Mouse (Mus musculus): ENCODE results near the gene Ptov1. TPM values are rescaled to one million over a fixed set of nuclear protein-coding genes. Genes with fewer than 3 reads are reported as not detected.

Gene Ptov1
- polyA plus RNA-seq, 1 experiment from 2014 or later = 266 TPM

DNA sequence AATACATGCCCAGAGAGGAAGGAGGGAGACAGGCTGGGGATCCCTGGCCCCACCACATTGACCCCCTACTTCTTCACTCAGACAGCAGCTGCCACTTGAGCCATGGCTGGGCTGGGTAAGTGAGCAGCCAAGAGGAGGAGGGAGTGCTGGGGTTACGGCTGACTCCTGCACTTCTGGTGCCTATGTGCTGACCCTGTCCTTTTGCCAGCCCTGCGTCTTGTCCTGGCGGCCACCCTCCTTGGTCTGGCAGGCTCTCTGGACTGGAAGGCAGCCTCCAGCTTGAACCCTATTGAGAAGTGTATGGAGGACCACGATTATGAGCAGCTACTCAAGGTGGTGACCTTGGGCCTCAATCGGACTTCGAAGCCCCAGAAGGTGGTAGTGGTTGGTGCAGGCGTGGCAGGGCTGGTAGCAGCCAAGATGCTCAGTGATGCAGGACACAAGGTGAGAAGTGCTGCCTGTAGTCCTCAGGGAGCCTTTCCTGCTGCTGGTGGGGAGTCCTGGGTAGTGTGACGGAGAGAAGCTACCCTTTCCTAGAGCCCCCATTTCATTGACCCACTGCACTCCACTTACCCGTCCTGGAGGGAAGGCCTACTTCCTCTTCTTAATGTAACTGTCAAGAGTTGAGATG is 33.0 kb downstream of the Ptov1 start:
- WGBS = 72% methylated on average over 9 of the region's 9 CpGs
- Histone ChIP-seq H3K27me3 (replicated peaks) (peaks cover 30% of the 10 kb centered on the region), H3K4me2 (no peak overlapping the region), H3K27ac (replicated peaks) (no peak overlapping the region), H3K9ac (no peak overlapping the region), H3K4me1 (peaks cover 25% of the 10 kb centered on the region), H3K4me3 (no peak overlapping the region), H3K9me3 (no peaks in the 10 kb centered on the region), H3K36me3 (peaks cover 20% of the 10 kb centered on the region)
- no peak for ATAC-seq (ENCODE audit: extremely low read depth, insufficient number of reproducible peaks, low FRiP score, low TSS enrichment)

DNA sequence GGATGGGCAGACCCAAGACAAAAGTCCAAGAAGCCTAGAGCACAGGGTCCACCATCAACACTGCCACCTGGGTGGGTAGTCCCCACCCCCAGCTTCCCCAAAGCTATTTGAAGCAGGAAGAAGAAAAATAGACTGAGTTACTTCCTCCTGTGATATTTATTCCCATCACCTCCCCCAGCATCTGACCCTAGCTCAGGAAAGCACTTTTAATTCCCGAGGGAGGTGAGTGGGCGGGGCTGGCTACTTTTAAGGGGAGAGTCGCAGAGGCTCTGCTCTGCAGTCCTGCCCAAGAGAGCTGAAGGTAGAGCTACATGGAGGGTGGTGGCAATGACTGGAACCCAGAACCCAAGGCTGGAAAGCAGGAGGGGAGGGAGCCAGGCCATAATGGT is 33.6 kb downstream of the Ptov1 start:
- Histone ChIP-seq H3K27ac (replicated peaks) (no peak overlapping the region), H3K4me2 (no peak overlapping the region), H3K4me3 (no peak overlapping the region), H3K27me3 (replicated peaks) (peaks cover 26% of the 10 kb centered on the region), H3K36me3 (peaks cover 20% of the 10 kb centered on the region), H3K4me1 (peaks cover 25% of the 10 kb centered on the region), H3K9me3 (no peaks in the 10 kb centered on the region), H3K9ac (no peak overlapping the region)
- 49% methylated on average over 3 of the region's 3 CpGs for WGBS
- no peak for ATAC-seq (ENCODE audit: extremely low read depth, insufficient number of reproducible peaks, low FRiP score, low TSS enrichment)

DNA sequence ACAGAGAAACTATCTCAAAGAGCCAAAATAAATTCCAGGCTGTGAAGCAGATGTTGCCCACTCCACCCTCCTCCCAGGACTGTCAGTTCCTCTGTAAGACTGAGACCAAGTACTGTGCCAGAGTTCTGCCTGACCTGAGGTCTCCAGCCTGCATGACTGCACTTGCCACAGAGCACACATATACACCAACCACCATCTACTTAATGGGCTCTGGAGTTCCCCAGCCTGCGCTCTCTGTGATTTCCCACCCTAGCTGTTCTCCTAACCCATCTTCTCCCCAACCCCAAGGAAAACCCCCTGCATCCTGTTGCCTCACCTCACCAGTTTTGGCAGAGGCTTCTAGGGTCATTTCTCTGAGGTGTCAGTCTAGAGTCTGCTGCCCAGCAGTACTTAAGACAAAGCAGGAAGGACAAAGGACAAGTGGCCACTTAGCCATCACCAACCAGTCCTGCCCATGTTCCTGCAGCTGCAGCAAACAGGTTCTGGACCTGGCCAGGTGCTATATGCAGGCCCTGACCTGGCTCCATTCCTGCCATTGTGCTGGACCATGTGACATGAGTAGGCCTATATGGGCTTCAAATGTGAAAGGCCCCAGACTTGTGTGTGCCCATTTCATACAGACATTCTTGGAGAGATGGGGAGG is 34.1 kb downstream of the Ptov1 start:
- no peak overlapping the region for H3K4me2 ChIP-seq
- H3K4me3 ChIP-seq = no peak overlapping the region
- no peak overlapping the region for H3K27ac ChIP-seq (replicated peaks)
- H3K9ac ChIP-seq = no peak overlapping the region
- no peak for ATAC-seq (ENCODE audit: extremely low read depth, insufficient number of reproducible peaks, low FRiP score, low TSS enrichment)
- peaks cover 24% of the 10 kb centered on the region for H3K4me1 ChIP-seq
- no peaks in the 10 kb centered on the region for H3K9me3 ChIP-seq
- 88% methylated on average over 1 of the region's 1 CpGs for WGBS
- H3K27me3 ChIP-seq (replicated peaks) = peaks cover 20% of the 10 kb centered on the region
- peaks cover 20% of the 10 kb centered on the region for H3K36me3 ChIP-seq

DNA sequence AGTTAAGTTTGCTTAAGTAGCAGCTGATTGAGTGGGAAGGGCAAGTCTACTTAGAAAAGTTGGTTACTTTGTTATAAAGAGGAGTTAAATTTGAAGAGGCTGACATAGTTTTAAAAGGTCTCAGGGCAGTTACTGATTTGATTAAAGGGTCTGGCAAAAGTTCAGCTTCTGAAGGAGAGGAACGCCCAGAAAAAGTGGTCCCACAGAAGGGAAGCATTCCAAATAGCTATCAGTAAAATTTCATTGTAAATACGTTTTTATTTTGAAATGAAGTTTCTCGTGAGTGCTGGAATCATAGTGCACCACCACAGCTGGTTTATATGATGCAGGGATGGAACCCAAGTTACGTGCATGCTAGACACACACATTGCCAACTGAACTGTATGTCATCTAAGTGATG is 36.8 kb downstream of the Ptov1 start:
- peaks cover 9% of the 10 kb centered on the region; the same call in 1 of the 2 replicates for H3K4me1 ChIP-seq
- no peaks in the 10 kb centered on the region for H3K9me3 ChIP-seq
- H3K4me3 ChIP-seq = no peak overlapping the region
- no peak overlapping the region for H3K4me2 ChIP-seq
- 0 out of 2 replicates have a peak, but pooled peaks cover 1% of the 10 kb centered on the region for H3K27me3 ChIP-seq (replicated peaks)
- no peak overlapping the region for H3K9ac ChIP-seq
- no peak for ATAC-seq (ENCODE audit: extremely low read depth, insufficient number of reproducible peaks, low FRiP score, low TSS enrichment)
- no peak overlapping the region for H3K27ac ChIP-seq (replicated peaks)
- 73% methylated on average over 4 of the region's 4 CpGs for WGBS
- peaks cover 46% of the 10 kb centered on the region for H3K36me3 ChIP-seq

DNA sequence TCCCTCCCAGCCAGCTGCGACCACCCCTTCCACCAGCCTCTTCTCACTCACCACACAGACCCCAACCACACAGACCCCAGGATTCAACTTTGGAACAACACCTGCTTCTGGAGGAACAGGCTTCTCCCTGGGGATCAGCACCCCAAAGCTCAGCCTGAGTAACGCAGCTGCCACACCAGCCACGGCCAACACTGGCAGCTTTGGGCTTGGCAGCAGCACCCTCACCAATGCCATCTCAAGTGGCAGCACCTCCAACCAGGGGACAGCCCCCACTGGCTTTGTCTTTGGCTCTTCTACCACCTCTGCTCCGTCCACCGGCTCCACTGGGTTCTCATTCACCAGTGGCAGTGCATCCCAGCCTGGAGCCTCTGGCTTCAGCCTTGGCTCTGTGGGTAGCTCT is 40.9 kb downstream of the Ptov1 start:
- Histone ChIP-seq H3K4me3 (no peak overlapping the region), H3K4me1 (peaks cover 34% of the 10 kb centered on the region), H3K36me3 (peaks cover 49% of the 10 kb centered on the region), H3K27me3 (replicated peaks) (no peaks in the 10 kb centered on the region), H3K27ac (replicated peaks) (no peak overlapping the region), H3K9me3 (no peaks in the 10 kb centered on the region), H3K9ac (no peak overlapping the region), H3K4me2 (no peak overlapping the region)
- no peak for ATAC-seq (ENCODE audit: extremely low read depth, insufficient number of reproducible peaks, low FRiP score, low TSS enrichment)
- 86% methylated on average over 5 of the region's 5 CpGs for WGBS

DNA sequence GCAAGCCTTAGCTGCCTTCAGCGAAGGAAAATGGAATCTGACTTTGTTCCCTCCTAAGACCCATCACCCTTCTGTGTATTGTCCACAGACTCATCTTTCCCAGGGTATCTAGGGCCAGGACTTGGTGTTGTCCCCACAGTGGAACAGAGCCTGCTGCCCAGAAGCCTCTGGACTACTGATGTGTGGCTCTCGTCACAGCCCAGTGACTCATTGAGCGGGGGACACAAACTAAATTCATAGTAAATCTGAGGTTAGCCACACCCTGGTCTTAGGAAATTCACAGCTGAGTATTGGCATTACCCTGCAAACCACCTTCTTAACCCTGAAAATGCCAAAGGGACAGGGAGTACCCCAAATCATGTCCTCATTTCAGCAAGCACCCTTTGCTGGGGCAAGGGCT is 42.8 kb downstream of the Ptov1 start:
- H3K36me3 ChIP-seq = peaks cover 44% of the 10 kb centered on the region
- WGBS = 89% methylated on average over 3 of the region's 3 CpGs
- H3K27me3 ChIP-seq (replicated peaks) = no peaks in the 10 kb centered on the region
- H3K4me1 ChIP-seq = peaks cover 46% of the 10 kb centered on the region
- H3K9me3 ChIP-seq = no peaks in the 10 kb centered on the region
- H3K4me3 ChIP-seq = no peak overlapping the region
- no peak for ATAC-seq (ENCODE audit: extremely low read depth, insufficient number of reproducible peaks, low FRiP score, low TSS enrichment)
- no peak overlapping the region for H3K4me2 ChIP-seq
- no peak overlapping the region for H3K27ac ChIP-seq (replicated peaks)
- no peak overlapping the region for H3K9ac ChIP-seq

DNA sequence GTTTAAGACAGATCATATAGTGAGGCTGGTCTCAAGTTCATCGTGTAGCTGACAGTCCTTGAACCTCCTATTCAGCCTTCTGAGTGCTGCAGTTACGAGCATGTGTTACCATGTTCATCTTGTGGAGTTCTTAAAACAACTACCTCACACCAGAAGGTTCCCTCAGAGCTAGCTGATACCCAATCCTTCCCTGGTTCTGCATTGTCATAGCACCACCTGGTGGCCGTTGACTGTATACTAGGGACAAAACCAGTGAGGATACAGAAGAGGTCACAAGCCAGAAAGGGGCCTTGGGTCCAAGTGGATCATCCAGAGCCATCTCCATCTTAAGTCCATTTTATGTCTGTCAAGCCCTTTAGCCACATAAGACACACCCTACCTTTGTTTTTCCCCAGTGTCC is 44.7 kb downstream of the Ptov1 start:
- Histone ChIP-seq H3K27ac (replicated peaks) (no peak overlapping the region), H3K27me3 (replicated peaks) (no peaks in the 10 kb centered on the region), H3K9me3 (no peaks in the 10 kb centered on the region), H3K4me3 (no peak overlapping the region), H3K9ac (0 out of 2 replicates have a peak overlapping the region, but pooled peaks have one; percentile 24), H3K4me1 (peaks cover 65% of the 10 kb centered on the region), H3K4me2 (no peak overlapping the region), H3K36me3 (peaks cover 25% of the 10 kb centered on the region)
- no peak for ATAC-seq (ENCODE audit: extremely low read depth, insufficient number of reproducible peaks, low FRiP score, low TSS enrichment)
- 27% methylated on average over 3 of the region's 3 CpGs for WGBS

DNA sequence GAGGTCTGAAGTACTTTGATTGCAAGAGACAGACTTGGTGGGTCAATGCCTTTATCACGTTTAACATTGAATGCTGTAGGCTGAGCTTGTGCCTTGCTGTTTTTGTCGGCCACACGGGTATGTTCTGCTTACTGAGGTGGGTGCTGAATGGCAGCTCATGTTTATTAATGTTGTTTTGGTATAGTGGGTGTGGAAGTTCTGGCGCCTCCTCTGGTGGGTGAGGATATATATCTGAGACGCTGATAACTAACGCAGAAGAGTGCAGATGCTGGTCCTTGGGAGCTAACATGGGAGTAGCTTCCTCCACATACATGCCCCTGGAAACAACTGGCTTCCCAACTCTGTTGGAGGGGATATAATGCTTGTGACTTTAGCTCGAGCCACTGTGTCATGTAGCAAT is 46.2 kb downstream of the Ptov1 start:
- H3K4me2 ChIP-seq = no peak overlapping the region
- ATAC-seq (ENCODE audit: extremely low read depth, insufficient number of reproducible peaks, low FRiP score, low TSS enrichment) = no peak
- peaks cover 15% of the 10 kb centered on the region for H3K36me3 ChIP-seq
- no peak overlapping the region for H3K27ac ChIP-seq (replicated peaks)
- peaks cover 80% of the 10 kb centered on the region for H3K4me1 ChIP-seq
- H3K9ac ChIP-seq = peak overlapping the region; percentile 8
- H3K27me3 ChIP-seq (replicated peaks) = no peaks in the 10 kb centered on the region
- H3K4me3 ChIP-seq = no peak overlapping the region
- no peaks in the 10 kb centered on the region for H3K9me3 ChIP-seq
- 34% methylated on average over 7 of the region's 7 CpGs for WGBS

DNA sequence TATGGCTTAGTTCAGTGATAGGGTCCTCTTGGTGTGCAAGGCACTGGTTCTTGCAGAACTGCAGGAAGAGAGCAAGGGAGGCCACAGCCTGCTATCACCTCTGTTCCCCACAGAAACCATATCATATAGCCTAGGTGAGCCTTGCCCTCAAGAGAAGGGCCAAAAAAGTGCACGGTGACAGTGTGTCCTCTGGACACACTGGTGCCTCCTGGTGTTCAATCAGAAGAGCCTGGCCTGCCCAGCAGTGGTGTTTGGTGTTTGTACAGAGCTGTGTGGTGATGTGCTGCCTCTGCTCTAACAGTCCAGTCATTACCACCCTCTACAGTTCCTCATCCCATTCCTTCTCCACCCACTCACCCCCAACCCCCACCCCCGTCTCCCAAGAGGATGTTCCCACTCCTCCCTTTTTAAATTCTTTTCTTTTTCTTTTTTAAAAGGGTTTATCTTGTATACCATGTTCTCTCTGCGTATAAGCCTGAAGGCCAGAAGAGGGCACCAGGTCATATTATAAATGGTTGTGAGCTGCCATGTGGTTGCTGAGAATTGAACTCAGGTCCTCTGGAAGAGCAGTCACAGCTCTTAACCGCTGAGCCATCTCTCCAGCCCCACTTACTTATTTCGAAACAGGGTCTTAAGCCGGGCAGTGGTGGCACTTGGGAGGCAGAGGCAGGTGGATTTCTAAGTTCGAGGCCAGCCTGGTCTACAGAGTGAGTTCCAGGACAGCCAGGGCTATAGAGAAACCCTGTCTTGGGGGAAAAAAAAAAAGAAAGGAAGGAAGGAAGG is 47.7 kb downstream of the Ptov1 start:
- H3K36me3 ChIP-seq = peaks cover 10% of the 10 kb centered on the region
- H3K9ac ChIP-seq = no peak overlapping the region
- no peak overlapping the region for H3K27ac ChIP-seq (replicated peaks)
- no peaks in the 10 kb centered on the region for H3K27me3 ChIP-seq (replicated peaks)
- H3K9me3 ChIP-seq = no peaks in the 10 kb centered on the region
- ATAC-seq (ENCODE audit: extremely low read depth, insufficient number of reproducible peaks, low FRiP score, low TSS enrichment) = no peak
- WGBS = 80% methylated on average over 7 of the region's 7 CpGs
- H3K4me1 ChIP-seq = peaks cover 91% of the 10 kb centered on the region
- H3K4me2 ChIP-seq = no peak overlapping the region
- H3K4me3 ChIP-seq = no peak overlapping the region

DNA sequence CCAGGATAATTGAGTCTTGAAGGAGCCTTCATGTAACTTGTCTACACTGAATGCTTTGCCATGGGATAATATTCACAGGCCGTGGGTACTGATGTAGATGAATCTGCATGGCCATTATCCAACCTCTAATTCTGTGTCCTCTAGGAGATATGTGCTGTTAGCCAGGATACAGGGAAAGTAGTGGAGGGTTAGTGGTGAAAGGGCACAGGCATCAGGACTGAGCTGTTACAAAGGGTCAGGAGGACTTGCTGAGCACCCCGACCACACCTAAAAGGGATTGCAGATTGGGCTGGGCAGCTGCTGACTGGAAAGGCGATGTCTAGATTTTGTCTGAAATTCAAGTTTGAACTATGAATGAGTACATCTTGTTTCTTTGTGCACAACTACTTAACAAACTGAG is 49.1 kb downstream of the Ptov1 start:
- WGBS = 72% methylated on average over 3 of the region's 3 CpGs
- Histone ChIP-seq H3K4me2 (no peak overlapping the region), H3K9me3 (no peaks in the 10 kb centered on the region), H3K27ac (replicated peaks) (no peak overlapping the region), H3K36me3 (peaks cover 7% of the 10 kb centered on the region; the same call in 1 of the 2 replicates), H3K27me3 (replicated peaks) (no peaks in the 10 kb centered on the region), H3K4me3 (no peak overlapping the region), H3K4me1 (peaks cover 78% of the 10 kb centered on the region), H3K9ac (0 out of 2 replicates have a peak overlapping the region, but pooled peaks have one; percentile 98)
- ATAC-seq (ENCODE audit: extremely low read depth, insufficient number of reproducible peaks, low FRiP score, low TSS enrichment) = no peak

DNA sequence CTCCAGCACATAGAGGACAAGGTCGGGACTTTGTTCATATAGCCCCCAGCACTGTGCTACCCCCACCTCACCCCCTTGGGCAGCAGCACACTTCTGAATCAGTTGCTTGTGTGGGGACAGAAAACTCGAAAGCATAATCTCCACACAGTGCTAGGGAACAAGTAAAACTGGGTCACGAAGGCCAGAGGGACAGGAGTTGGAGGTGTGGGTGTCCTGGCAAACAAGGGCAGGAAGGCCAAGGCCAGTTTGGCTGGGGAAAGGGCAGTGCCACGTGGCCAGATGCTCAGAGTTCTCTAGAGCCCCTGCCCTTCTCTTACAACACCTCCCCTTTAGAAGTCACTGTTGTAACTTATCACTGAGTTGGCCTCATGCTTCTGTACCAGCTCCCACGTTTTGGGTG is 49.7 kb downstream of the Ptov1 start:
- Histone ChIP-seq H3K36me3 (peaks cover 7% of the 10 kb centered on the region; the same call in 1 of the 2 replicates), H3K27ac (replicated peaks) (0 out of 2 replicates have a peak overlapping the region, but pooled peaks have one; percentile 12), H3K27me3 (replicated peaks) (no peaks in the 10 kb centered on the region), H3K4me1 (peaks cover 77% of the 10 kb centered on the region), H3K9me3 (no peaks in the 10 kb centered on the region), H3K4me3 (peak overlapping the region; percentile 90; the same call in 1 of the 2 replicates), H3K9ac (peak overlapping the region; percentile 98), H3K4me2 (peak overlapping the region; percentile 86)
- no peak for ATAC-seq (ENCODE audit: extremely low read depth, insufficient number of reproducible peaks, low FRiP score, low TSS enrichment)
- WGBS = 50% methylated on average over 5 of the region's 5 CpGs
